Mouse (Mus musculus): ENCODE data around the gene Aarsd1.

DNA sequence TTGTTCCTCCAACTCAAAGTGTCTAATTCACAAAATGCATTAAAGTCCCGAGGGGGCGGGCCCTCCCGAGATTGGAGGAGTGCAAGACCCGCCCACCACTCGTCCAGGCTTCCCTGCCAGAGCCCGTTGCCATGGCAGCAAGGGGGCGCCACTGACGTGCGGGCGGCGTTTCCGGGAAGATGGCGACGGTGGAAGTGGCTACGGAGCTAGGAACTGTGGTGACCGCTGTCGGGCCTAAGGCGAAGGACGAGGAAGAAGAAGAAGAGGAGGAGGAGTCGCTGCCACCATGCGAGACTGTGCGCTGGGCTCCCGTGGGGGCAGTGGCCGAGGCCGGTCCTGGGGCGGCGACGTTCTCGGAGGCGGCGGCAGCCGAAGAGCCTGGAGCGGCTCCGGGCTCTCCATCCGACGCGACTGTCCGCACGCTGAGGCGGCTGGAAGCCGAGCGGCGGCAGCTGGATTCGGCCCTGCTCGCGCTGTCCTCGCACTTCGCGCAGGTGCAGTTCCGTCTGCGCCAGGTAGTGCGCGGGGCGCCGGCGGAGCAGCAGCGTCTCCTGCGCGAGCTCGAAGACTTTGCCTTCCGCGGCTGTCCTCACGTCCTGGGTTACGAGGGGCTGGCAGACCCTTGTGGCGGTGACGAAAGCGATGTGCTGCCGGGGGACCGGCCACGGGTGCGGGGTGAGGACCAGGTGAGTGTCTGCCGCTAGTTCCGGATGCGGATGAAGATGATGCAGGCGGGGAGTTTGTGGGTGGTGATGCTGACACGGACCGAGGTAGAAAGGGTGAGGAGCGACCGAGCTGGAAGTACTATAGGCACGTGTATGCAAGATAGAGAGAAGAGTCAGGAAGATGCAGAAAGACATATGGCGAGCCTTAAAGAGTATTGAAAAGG, 7.8 kb upstream of the Aarsd1 start, which contains the start of the genes Rundc1 and Ptges3l:
- TF ChIP-seq CTCF (conservative IDR thresholded peaks at IDR 0.05; ENCODE audit: insufficient read depth, insufficient read length, low read depth, low read length) (no peak), POLR2A (IDR thresholded peaks at IDR 0.05; ENCODE audit: low read depth, low read length) (peak; percentile 39)
